Mouse (Mus musculus) kidney, adult 2 months (tissue): ENCODE measurements around the gene Kif1b.

ENCODE experiments used
- CTCF ChIP-seq: fragments of 200-500 bp; conservative IDR thresholded peaks from 2 replicates; pipeline ENCODE4 v1.5.1; 2011; ENCODE audit warnings: low read depth, mild to moderate bottlenecking, control low read depth, low read length, moderate library complexity, mixed read lengths; ENCODE audit not compliant: insufficient read depth, insufficient read length
- POLR2A ChIP-seq: fragments of 200-500 bp; IDR thresholded peaks from one replicate; pipeline ENCODE4 v1.6.1; 2011; ENCODE audit warnings: low read depth, low read length, control low read depth

- no peak for TF ChIP-seq POLR2A
- TF ChIP-seq CTCF, result no peak
Measured at GRCm38 (mm10) chr4:149128467-149128866, 179.0 kb downstream of the Kif1b start.
